ENCODE assay signal across 12 mouse cellular contexts in the genomic region with DNA sequence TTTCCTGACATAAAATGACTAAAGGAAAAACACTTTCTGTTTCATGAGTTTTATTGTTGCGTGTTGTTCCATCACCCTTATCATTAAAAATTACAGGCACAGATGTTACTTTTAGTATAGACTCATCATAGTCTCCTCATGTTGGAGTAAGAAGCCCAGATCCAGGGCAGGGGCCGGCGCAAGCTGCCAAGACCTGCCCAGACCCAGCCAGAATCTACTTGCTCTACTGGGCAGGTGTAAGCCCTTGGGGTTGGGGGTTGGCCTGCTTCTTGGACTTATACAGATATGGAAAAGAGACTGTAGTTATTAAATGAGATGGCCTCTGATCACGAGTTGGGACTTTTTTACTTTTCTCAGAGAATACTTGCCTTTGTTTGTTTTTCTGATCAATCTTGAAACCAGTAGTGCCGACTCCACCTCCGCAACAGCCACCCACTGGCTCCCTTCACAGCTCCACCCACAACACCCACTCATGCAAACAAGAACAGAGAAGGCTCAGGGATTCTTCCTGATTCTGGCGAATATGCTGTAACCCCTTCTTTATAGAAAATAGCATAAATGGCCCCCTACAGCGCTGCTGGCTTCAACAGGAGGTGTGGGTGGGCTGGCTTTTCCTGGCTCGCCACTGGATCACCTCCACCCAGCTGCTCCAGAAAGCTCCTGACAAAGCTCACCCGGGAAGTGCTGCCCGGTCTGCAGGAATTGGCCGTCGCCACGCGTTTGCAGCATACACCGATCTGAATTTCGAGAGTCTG.
DNase-seq lines count a peak whose midpoint lies in the region; ATAC-seq and TF ChIP-seq lines count a peak whose summit lies in the region.
"Had no signal": no experiment of that assay in that cellular context is flagged by ENCODE, and none has a peak within 500 bp of the region (broad histone marks: within the 10 kb centered on the region; RNA-seq: fewer than 3 reads in every experiment).

No protein-coding gene starts in this region.

- H3K9me3 ChIP-seq in heart, embryonic 12.5 days (replicated peaks), result no peaks in the 10 kb centered on the region
- H3K9me3 ChIP-seq in midbrain, postnatal 0 days (ENCODE audit: low read length), result no peaks in the 10 kb centered on the region
- H3K9me3 ChIP-seq in midbrain, embryonic 16.5 days (replicated peaks; ENCODE audit: control insufficient read depth, low read length, poor library complexity, severe bottlenecking), result no peaks in the 10 kb centered on the region
- no peaks in the 10 kb centered on the region for H3K9me3 ChIP-seq in liver, embryonic 13.5 days (replicated peaks)
- H3K9me3 ChIP-seq: embryonic facial prominence, embryonic 12.5 days; forebrain, embryonic 15.5 days had no signal

- no peak overlapping the region for H3K27ac ChIP-seq in heart, embryonic 12.5 days (ENCODE audit: poor library complexity, severe bottlenecking)
- H3K27ac ChIP-seq in midbrain, postnatal 0 days (ENCODE audit: low read depth, low read length), result no peak overlapping the region
- no peak overlapping the region for H3K27ac ChIP-seq in midbrain, embryonic 16.5 days (ENCODE audit: low read length)
- no peak overlapping the region for H3K27ac ChIP-seq in liver, embryonic 13.5 days
- H3K27ac ChIP-seq: embryonic facial prominence, embryonic 12.5 days; forebrain, embryonic 15.5 days; kidney, postnatal 0 days had no signal

- intact Hi-C loops in heart, postnatal 10 days (cut with DNase I), result no loop called here

- H3K4me2 ChIP-seq in heart, embryonic 12.5 days, result peak overlapping the region; percentile 9
- H3K4me2 ChIP-seq in midbrain, postnatal 0 days (ENCODE audit: low read depth, low read length, poor library complexity, severe bottlenecking), result no peak overlapping the region
- no peak overlapping the region for H3K4me2 ChIP-seq in midbrain, embryonic 16.5 days (ENCODE audit: low read length)
- peak overlapping the region; percentile 27 for H3K4me2 ChIP-seq in liver, embryonic 13.5 days
- H3K4me2 ChIP-seq: embryonic facial prominence, embryonic 12.5 days; forebrain, embryonic 15.5 days had no signal

- H3K9ac ChIP-seq in heart, embryonic 12.5 days, result no peak overlapping the region
- H3K9ac ChIP-seq in midbrain, postnatal 0 days (replicated peaks; ENCODE audit: low read length, poor library complexity, severe bottlenecking), result no peak overlapping the region
- no peak overlapping the region for H3K9ac ChIP-seq in midbrain, embryonic 16.5 days (ENCODE audit: low read depth, low read length)
- H3K9ac ChIP-seq in liver, embryonic 13.5 days, result no peak overlapping the region
- H3K9ac ChIP-seq: embryonic facial prominence, embryonic 12.5 days; forebrain, embryonic 15.5 days had no signal

- no peaks in the 10 kb centered on the region for H3K27me3 ChIP-seq in heart, embryonic 12.5 days (replicated peaks)
- no peaks in the 10 kb centered on the region for H3K27me3 ChIP-seq in midbrain, postnatal 0 days (ENCODE audit: insufficient read depth, low read length)
- H3K27me3 ChIP-seq in midbrain, embryonic 16.5 days (ENCODE audit: control insufficient read depth, insufficient read depth, low read depth, low read length), result no peaks in the 10 kb centered on the region
- H3K27me3 ChIP-seq in liver, embryonic 13.5 days, result no peaks in the 10 kb centered on the region
- H3K27me3 ChIP-seq: embryonic facial prominence, embryonic 12.5 days; forebrain, embryonic 15.5 days had no signal

- DNase-seq in heart, postnatal 10 days, result no peak
- DNase-seq in midbrain, postnatal 0 days (ENCODE audit: low spot score), result peak; percentile 54
- no peak for DNase-seq in liver, embryonic 13.5 days
- DNase-seq in adrenal gland, adult 8-10 months, result no peak
- DNase-seq: adrenal gland, postnatal 36 days; thymus, postnatal 14 days had no signal

- H3K36me3 ChIP-seq in heart, embryonic 12.5 days, result no peaks in the 10 kb centered on the region
- no peaks in the 10 kb centered on the region for H3K36me3 ChIP-seq in midbrain, postnatal 0 days (ENCODE audit: insufficient read depth, low read length)
- no peaks in the 10 kb centered on the region for H3K36me3 ChIP-seq in midbrain, embryonic 16.5 days (ENCODE audit: control insufficient read depth, insufficient read depth, low read length)
- no peaks in the 10 kb centered on the region for H3K36me3 ChIP-seq in liver, embryonic 13.5 days
- H3K36me3 ChIP-seq: embryonic facial prominence, embryonic 12.5 days; forebrain, embryonic 15.5 days had no signal

- peaks cover 14% of the 10 kb centered on the region for H3K4me1 ChIP-seq in heart, embryonic 12.5 days (replicated peaks)
- H3K4me1 ChIP-seq in midbrain, postnatal 0 days (ENCODE audit: insufficient read depth, low read length), result no peaks in the 10 kb centered on the region
- H3K4me1 ChIP-seq in midbrain, embryonic 16.5 days (ENCODE audit: control insufficient read depth, insufficient read depth, low read length), result peaks cover 4% of the 10 kb centered on the region; the same call in 1 of the 2 replicates
- peaks cover 6% of the 10 kb centered on the region for H3K4me1 ChIP-seq in liver, embryonic 13.5 days (replicated peaks)

- TF ChIP-seq CTCF in midbrain, postnatal 0 days (IDR thresholded peaks at IDR 0.05), result no peak

- ATAC-seq in heart, embryonic 12.5 days (ENCODE audit: insufficient number of reproducible peaks, low FRiP score), result no peak
- ATAC-seq in midbrain, postnatal 0 days (ENCODE audit: low FRiP score), result no peak
- no peak for ATAC-seq in midbrain, embryonic 16.5 days
- no peak for ATAC-seq in liver, embryonic 13.5 days (ENCODE audit: low read depth)
- ATAC-seq in megakaryocyte progenitor cell, adult 5-6 weeks (replicated peaks; ENCODE audit: poor library complexity), result no peak

- WGBS in heart, embryonic 12.5 days, result 44% methylated on average over 17 of the region's 17 CpGs
- 73% methylated on average over 17 of the region's 17 CpGs for WGBS in midbrain, postnatal 0 days
- 76% methylated on average over 17 of the region's 17 CpGs for WGBS in midbrain, embryonic 16.5 days
- whole genome bisulfite sequencing in liver, embryonic 13.5 days (ENCODE audit: insufficient replicate concordance), result 53% methylated on average over 17 of the region's 17 CpGs

- no peak overlapping the region for H3K4me3 ChIP-seq in heart, embryonic 12.5 days
- H3K4me3 ChIP-seq in midbrain, postnatal 0 days (ENCODE audit: low read depth, low read length), result no peak overlapping the region
- no peak overlapping the region for H3K4me3 ChIP-seq in midbrain, embryonic 16.5 days (ENCODE audit: low read depth, low read length)
- no peak overlapping the region for H3K4me3 ChIP-seq in liver, embryonic 13.5 days (replicated peaks)
- H3K4me3 ChIP-seq: embryonic facial prominence, embryonic 12.5 days; forebrain, embryonic 15.5 days had no signal

Comparison
In these comparisons a context has a peak if more than half of its experiments do, and no peak if none do; other contexts are left out.
1. H3K4me2 ChIP-seq: peak in heart, embryonic 12.5 days (single experiment) and liver, embryonic 13.5 days (single experiment); none in midbrain, postnatal 0 days (single experiment) and midbrain, embryonic 16.5 days (single experiment).